Mouse (Mus musculus) CH12.LX (cell line): ENCODE measurements around the gene Itprid1. TPM values are rescaled to one million over a fixed set of nuclear protein-coding genes. Genes with fewer than 3 reads are reported as not detected.

Source experiments
- DNase-seq: peaks from one replicate; pipeline ENCODE4 v3.0.0-alpha.2; 2013; ENCODE audit errors: extremely low read depth
- H3K27ac ChIP-seq: 2 replicates; pipeline ENCODE4 v1.5.1; 2012; ENCODE audit warnings: low read depth, mild to moderate bottlenecking, control low read depth, moderate library complexity; ENCODE audit not compliant: insufficient read depth
- H3K27me3 ChIP-seq: replicated peaks from 2 replicates; pipeline ENCODE3; 2012; ENCODE audit warnings: inconsistent platforms
- H3K36me3 ChIP-seq, 2 experiments: replicated peaks in 1 of 2; 2 replicates each; pipeline versions ENCODE3 to v1.6.1; 2012; ENCODE audit warnings: inconsistent platforms in 1 of 2, low read length in 1 of 2, mild to moderate bottlenecking in 1 of 2, mixed read lengths in 1 of 2, moderate library complexity in 1 of 2; ENCODE audit not compliant: control insufficient read depth in 1 of 2, insufficient read depth in 1 of 2
- H3K4me1 ChIP-seq, 2 experiments: 2 replicates each; pipeline ENCODE4 v1.6.1; 2012; ENCODE audit warnings: inconsistent platforms in 1 of 2, moderate library complexity in 1 of 2; ENCODE audit not compliant: insufficient read depth in 2 of 2, control insufficient read depth in 1 of 2
- H3K4me2 ChIP-seq: 2 replicates; pipeline ENCODE4 v1.6.1; 2012; ENCODE audit warnings: low read depth, mild to moderate bottlenecking, control low read depth; ENCODE audit not compliant: poor library complexity, insufficient read depth, severe bottlenecking
- H3K4me3 ChIP-seq, 3 experiments: fragments of 150-350 bp in 1 of 3; sonication (generic) in 1 of 3; replicated peaks in 1 of 3; 2 replicates each; pipeline versions ENCODE3 to v1.5.1; 2011 to 2012; ENCODE audit warnings: low read depth in 2 of 3, low read length in 2 of 3, mild to moderate bottlenecking in 2 of 3, moderate library complexity in 2 of 3, control low read depth in 1 of 3, improper control_type of control experiment in 1 of 3, inconsistent platforms in 1 of 3, mixed read lengths in 1 of 3; ENCODE audit not compliant: poor library complexity in 1 of 3
- H3K79me2 ChIP-seq: replicated peaks from 2 replicates; pipeline ENCODE4 v1.6.1; 2012; ENCODE audit warnings: mild to moderate bottlenecking, moderate library complexity; ENCODE audit not compliant: control insufficient read depth, poor library complexity, insufficient read depth, severe bottlenecking; ENCODE audit errors: extremely low read depth
- H3K9ac ChIP-seq: 2 replicates; pipeline ENCODE4 v1.6.1; 2012; ENCODE audit warnings: low read depth, mild to moderate bottlenecking, control low read depth, moderate library complexity; ENCODE audit not compliant: insufficient read depth
- H3K9me3 ChIP-seq: replicated peaks from 2 replicates; pipeline ENCODE3; 2012; ENCODE audit warnings: low read length, inconsistent platforms, mixed read lengths
- BHLHE40 ChIP-seq: IDR thresholded peaks from 2 replicates; pipeline ENCODE4 v1.6.1; 2011; ENCODE audit warnings: mild to moderate bottlenecking, low read depth, low read length, improper control_type of control experiment
- E2F4 ChIP-seq: IDR thresholded peaks from 2 replicates; pipeline ENCODE4 v1.6.1; 2011; ENCODE audit warnings: low read depth, low read length, improper control_type of control experiment; ENCODE audit not compliant: insufficient replicate concordance
- ELF1 ChIP-seq: IDR thresholded peaks from 2 replicates; pipeline ENCODE4 v1.6.1; 2014; ENCODE audit warnings: low read depth, mild to moderate bottlenecking, inconsistent platforms, low read length, improper control_type of control experiment
- GABPA ChIP-seq: IDR thresholded peaks from 2 replicates; pipeline ENCODE4 v1.6.1; 2012; ENCODE audit warnings: low read depth, low read length, improper control_type of control experiment, inconsistent platforms; ENCODE audit not compliant: insufficient replicate concordance
- HCFC1 ChIP-seq: IDR thresholded peaks from 2 replicates; pipeline ENCODE4 v1.6.1; 2012; ENCODE audit warnings: low read depth, mild to moderate bottlenecking, inconsistent platforms, low read length, improper control_type of control experiment
- JUN ChIP-seq: IDR thresholded peaks from 2 replicates; pipeline ENCODE4 v1.6.1; 2011; ENCODE audit warnings: low read depth, mild to moderate bottlenecking, low read length, improper control_type of control experiment, moderate library complexity; ENCODE audit not compliant: insufficient read depth
- MAX ChIP-seq: IDR thresholded peaks from 2 replicates; pipeline ENCODE4 v1.6.1; 2011; ENCODE audit warnings: low read length, improper control_type of control experiment
- MXI1 ChIP-seq: IDR thresholded peaks from 2 replicates; pipeline ENCODE4 v1.6.1; 2011; ENCODE audit warnings: mild to moderate bottlenecking, low read depth, low read length, improper control_type of control experiment
- MYC ChIP-seq: IDR thresholded peaks from 2 replicates; pipeline ENCODE4 v1.6.1; 2011; ENCODE audit warnings: low read depth, mild to moderate bottlenecking, improper control_type of control experiment, low read length
- PAX5 ChIP-seq: IDR thresholded peaks from 2 replicates; pipeline ENCODE4 v1.6.1; 2012; ENCODE audit warnings: low read length, inconsistent platforms, mixed read lengths
- POLR2A ChIP-seq: IDR thresholded peaks from 2 replicates; pipeline ENCODE4 v1.6.1; 2011; ENCODE audit warnings: low read depth, mild to moderate bottlenecking, improper control_type of control experiment, low read length
- SMC3 ChIP-seq: IDR thresholded peaks from 2 replicates; pipeline ENCODE4 v1.6.1; 2011; ENCODE audit warnings: low read depth, low read length, improper control_type of control experiment
- UBTF ChIP-seq: IDR thresholded peaks from 2 replicates; pipeline ENCODE4 v1.6.1; 2012; ENCODE audit warnings: low read depth, mild to moderate bottlenecking, inconsistent platforms, low read length, improper control_type of control experiment, moderate library complexity
- USF1 ChIP-seq: IDR thresholded peaks from 2 replicates; pipeline ENCODE4 v1.6.1; 2014; ENCODE audit warnings: low read depth, mild to moderate bottlenecking, inconsistent platforms, low read length, improper control_type of control experiment
- ZC3H11A ChIP-seq: IDR thresholded peaks from 2 replicates; pipeline ENCODE4 v1.6.1; 2012; ENCODE audit warnings: low read depth, mild to moderate bottlenecking, inconsistent platforms, low read length, improper control_type of control experiment
- ZKSCAN1 ChIP-seq: IDR thresholded peaks from 2 replicates; pipeline ENCODE4 v1.6.1; 2012; ENCODE audit warnings: low read depth, inconsistent platforms, low read length, improper control_type of control experiment, borderline replicate concordance
- ZMIZ1 ChIP-seq: IDR thresholded peaks from 2 replicates; pipeline ENCODE4 v1.6.1; 2012; ENCODE audit warnings: low read depth, mild to moderate bottlenecking, inconsistent platforms, low read length, improper control_type of control experiment
- ZNF384 ChIP-seq: IDR thresholded peaks from 2 replicates; pipeline ENCODE4 v1.6.1; 2012; ENCODE audit warnings: low read depth, low read length, improper control_type of control experiment, inconsistent platforms
- dilution Hi-C: fragments of 300-500 bp; cut with MboI; formaldehyde crosslinking; loops from 2 replicates; pipeline ENCODE4 v1.14.3; 2020; ENCODE audit warnings: low sequenced_read_pairs; ENCODE audit not compliant: extremely low pct_unique_long_range_greater_than_20kb, extremely low pct_ligation_motif_present
- in situ Hi-C: fragments of 300-500 bp; cut with MboI; formaldehyde crosslinking; loops from 3 replicates; pipeline ENCODE4 v1.14.3; 2019; ENCODE audit warnings: low sequenced_read_pairs, low pct_ligation_motif_present, low pct_unique_long_range_greater_than_20kb, mixed read lengths
- polyA plus RNA-seq: library from polyadenylated mRNA; unstranded; fragments of >175 nt; gene quantifications from 2 replicates; pipeline ENCODE4 v1.2.1, GENCODE M21; 2012; ENCODE audit warnings: low read depth; ENCODE audit not compliant: insufficient read length
- total RNA-seq, 2 experiments: library from RNA; depleted of rRNA; stranded (reverse); fragments of 300-350 nt in 1 of 2; fragments of >200 nt in 1 of 2; gene quantifications; 2 replicates each; pipeline ENCODE4 v1.2.3; 2012 to 2014

Itprid1 gene
- total and polyA plus RNA-seq, 3 experiments: 0.11 TPM; not detected in 1

DNA sequence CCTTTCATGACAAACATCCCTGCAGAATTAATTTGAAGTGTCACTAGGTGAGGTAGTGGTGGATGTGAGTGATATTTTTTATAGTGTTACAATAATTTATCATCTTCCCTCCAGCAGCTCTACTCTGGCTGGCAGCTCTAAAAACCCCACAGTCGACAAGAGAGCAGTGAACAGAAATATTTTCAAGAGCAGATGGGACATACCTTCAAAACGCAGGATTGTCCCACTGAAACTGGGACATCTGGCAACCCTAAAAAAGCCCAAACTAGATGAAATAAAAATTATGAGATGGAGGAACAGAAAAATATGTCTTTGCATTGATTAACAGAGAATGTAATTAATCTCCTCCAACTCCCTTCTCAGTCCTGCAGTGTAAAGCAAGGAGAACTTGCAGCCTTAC is 30.2 kb upstream of the Itprid1 start:
- no peak for TF ChIP-seq USF1
- no peak for TF ChIP-seq POLR2A
- no peak for TF ChIP-seq UBTF
- TF ChIP-seq HCFC1: no peak
- TF ChIP-seq SMC3: no peak
- TF ChIP-seq E2F4: no peak
- TF ChIP-seq ZC3H11A: no peak
- no peak for TF ChIP-seq BHLHE40
- TF ChIP-seq ELF1: no peak
- TF ChIP-seq ZKSCAN1: no peak
- no peak for TF ChIP-seq JUN
- no peak overlapping the region for H3K4me2 ChIP-seq
- H3K36me3 ChIP-seq: no peaks in the 10 kb centered on the region
- dilution Hi-C loops: no loop called here
- H3K27me3 ChIP-seq: no peaks in the 10 kb centered on the region
- H3K27ac ChIP-seq: no peak overlapping the region
- H3K4me3 ChIP-seq: no peak overlapping the region
- H3K9ac ChIP-seq: no peak overlapping the region
- DNase-seq: no peak
- in situ Hi-C loops: no loop called here
- H3K4me1 ChIP-seq: peaks cover 0 to 6% of the 10 kb centered on the region in 2 experiments; a peak in 2 of 4 replicates
- no peaks in the 10 kb centered on the region for H3K79me2 ChIP-seq
- H3K9me3 ChIP-seq: no peaks in the 10 kb centered on the region

DNA sequence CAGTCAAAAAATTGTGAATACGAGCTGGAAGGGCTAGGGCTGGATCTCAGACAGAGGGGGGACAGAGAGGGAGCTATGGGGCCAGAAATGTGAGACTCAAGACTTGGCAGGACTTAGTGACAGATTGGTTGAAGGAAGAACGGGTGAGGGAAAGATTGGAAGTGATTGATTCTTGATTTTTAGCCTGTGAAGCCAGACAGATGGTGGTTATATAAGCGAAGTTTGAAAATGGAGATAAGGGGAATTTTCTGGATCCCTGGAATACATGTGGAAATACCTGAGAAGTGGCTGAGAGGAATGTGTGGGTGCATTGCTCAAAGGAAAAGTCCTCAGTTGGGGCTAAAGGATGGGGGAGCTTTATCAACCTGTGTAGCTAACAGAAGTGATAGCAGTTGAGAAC is 28.0 kb upstream of the Itprid1 start:
- Histone ChIP-seq H3K79me2 (no peaks in the 10 kb centered on the region), H3K36me3 (no peaks in the 10 kb centered on the region), H3K9ac (no peak overlapping the region), H3K4me3 (no peak overlapping the region), H3K9me3 (no peaks in the 10 kb centered on the region), H3K27ac (no peak overlapping the region), H3K4me2 (no peak overlapping the region), H3K4me1 (peaks cover 0 to 6% of the 10 kb centered on the region in 2 experiments; a peak in 2 of 4 replicates), H3K27me3 (no peaks in the 10 kb centered on the region)
- TF ChIP-seq MXI1 (no peak), GABPA (no peak), PAX5 (no peak), ELF1 (no peak), MYC (no peak), MAX (no peak), ZKSCAN1 (no peak), POLR2A (no peak), HCFC1 (no peak), ZNF384 (no peak), ZMIZ1 (no peak), USF1 (no peak)
- dilution Hi-C loops: no loop called here
- no peak for DNase-seq
- in situ Hi-C loops: no loop called here
